Mouse (Mus musculus) liver, adult 2 months (tissue): ENCODE measurements at regions not wholly inside any gene's neighbourhood (a gene's known extent, or its start where the extent isn't known, plus 50 kb on each side); places are given as distances from the start of the nearest gene placed in this dataset.

Experiments used
- CTCF ChIP-seq: fragments of 200-500 bp; IDR thresholded peaks from 2 replicates; pipeline ENCODE4 v1.5.1; 2011; ENCODE audit warnings: low read depth, low read length, control low read depth
- POLR2A ChIP-seq: fragments of 200-500 bp; IDR thresholded peaks from 2 replicates; pipeline ENCODE4 v1.6.1; 2011; ENCODE audit warnings: low read length, control low read depth; ENCODE audit not compliant: insufficient read depth; ENCODE audit errors: extremely low read depth

- TF ChIP-seq POLR2A (no peak), CTCF (no peak)
Observed at GRCm38 (mm10) chr13:30455278-30455681, 89.9 kb downstream of the Uqcrfs1 start.
